Mouse (Mus musculus): Measurements from ENCODE around the gene Nsmce1.
A peak's percentile ranks its signal among the peaks of the same experiment; 100 is the strongest.

Gene Nsmce1

DNA sequence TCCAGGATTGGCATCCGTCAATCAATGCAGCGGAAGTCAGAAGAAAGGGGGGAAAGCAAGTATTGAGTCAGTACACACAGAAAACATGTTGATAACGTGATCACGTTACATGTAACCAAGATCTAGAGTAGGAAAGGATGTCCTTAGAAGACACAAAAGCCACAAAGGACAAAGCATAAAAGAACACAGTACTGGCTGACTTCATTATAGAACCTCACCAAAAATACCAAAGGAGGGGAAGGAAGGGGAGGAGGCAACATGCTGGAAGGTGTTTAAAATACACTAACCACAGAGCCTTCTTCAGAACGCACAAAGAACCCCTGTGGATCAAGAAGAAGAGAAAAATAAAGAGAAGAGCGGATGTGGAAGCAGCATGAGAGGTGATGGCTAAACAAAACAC is 2.7 kb downstream of the Nsmce1 start:
- DNase-seq: peak in 1 of 2 experiments; percentile 35

DNA sequence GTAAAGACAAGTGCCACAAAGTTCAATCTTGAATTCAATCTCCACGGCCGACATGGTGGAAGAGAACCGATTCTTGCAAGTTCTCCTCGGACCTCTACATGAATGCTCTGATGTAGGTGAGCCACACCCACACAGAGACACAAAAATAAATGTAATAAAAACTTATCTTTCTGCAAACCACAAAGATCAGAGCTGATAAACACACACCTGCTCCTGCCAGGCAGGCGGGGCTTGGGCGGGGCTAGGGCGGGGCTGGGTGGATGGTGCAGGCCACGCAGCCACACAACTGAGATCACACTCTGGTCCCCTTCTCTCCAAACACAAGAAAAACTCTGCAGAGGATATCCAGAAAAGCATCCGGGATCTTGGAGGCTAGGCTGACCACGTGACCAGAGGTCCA is 4.3 kb downstream of the Nsmce1 start:
- DNase-seq: peak in 1 of 2 experiments; percentile 28

DNA sequence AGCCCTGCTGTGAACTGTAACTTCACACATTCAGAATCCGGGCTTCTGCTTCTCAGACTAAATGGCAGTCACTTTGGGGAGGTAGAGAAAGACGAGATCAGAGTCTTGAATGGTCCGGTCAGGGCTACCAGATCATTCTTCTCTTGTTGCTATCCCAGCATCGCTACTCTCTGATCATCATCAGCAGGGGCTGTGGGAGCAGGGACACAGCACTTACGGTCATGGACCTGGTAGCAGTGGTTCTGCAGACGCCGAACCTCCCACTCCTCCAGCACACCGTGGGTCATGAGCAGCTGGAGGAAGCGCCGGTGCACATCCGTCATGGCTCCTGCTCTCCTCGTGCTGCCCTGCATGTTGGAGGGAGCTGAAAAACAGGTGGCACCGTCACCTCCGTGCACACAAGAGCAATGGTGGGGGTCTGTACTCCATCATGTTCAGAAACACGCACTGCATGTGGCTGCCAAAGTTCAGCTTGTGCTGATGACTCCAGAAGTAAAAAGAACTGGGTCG is 5.2 kb downstream of the Nsmce1 start:
- DNase-seq: peak in 1 of 2 experiments; percentile 28

DNA sequence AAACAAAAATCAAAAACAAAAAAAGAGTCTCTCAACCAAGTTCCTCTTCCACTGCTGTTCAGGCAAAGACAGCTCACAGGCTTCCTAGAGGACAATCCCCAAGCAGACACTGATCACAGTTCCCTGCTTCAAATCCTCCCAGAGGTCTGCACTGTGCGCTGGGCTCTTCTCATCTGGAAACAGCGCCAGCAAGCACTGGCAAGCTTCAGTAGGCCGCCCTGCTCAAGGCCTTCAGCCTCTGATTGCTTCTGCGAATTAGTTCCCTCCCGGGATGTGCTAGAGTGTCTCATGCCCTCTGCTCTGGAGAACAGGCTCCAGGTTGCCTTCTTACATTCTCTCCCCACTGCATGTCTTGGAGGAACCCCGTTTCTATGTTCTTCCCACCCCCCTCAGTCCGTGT is 6.6 kb downstream of the Nsmce1 start:
- no peak for DNase-seq

DNA sequence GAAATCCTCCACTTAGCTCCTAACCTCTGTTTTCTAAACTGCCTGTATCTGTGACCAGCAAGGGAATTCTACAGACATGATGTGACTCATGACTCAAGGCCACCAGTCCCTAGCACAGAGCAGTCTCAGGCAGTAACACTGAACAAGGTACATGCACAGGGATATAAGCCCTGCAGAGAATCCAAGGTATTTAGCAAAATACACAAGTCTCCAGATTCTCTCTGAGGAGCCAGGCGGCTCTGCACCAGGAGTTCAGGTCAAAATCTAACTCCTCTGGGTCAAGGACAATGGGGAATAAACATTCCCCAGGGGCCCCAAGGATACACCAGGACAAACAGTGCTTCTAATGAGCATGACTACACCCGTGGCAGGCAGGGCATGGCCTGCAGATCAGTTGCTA is 8.5 kb downstream of the Nsmce1 start:
- DNase-seq: no peak

DNA sequence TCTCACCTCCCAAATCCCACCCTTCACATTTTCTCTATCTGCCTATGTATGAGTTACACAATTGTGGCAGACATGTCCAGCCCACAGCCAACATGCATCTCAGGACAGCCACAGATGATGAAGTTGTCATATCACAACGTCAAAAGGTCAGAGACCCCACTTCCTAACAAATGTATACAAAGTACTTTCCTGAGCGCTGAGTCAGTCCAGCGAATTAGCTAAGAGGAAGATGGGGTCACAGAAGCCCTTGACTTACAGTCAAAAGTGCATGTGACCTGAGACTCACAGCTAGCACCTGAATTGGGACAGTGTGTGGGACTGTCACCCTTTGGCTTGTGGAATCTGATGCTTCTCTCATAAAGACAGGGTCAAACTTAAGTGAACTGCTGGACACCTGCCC is 9.1 kb downstream of the Nsmce1 start:
- no peak for DNase-seq

DNA sequence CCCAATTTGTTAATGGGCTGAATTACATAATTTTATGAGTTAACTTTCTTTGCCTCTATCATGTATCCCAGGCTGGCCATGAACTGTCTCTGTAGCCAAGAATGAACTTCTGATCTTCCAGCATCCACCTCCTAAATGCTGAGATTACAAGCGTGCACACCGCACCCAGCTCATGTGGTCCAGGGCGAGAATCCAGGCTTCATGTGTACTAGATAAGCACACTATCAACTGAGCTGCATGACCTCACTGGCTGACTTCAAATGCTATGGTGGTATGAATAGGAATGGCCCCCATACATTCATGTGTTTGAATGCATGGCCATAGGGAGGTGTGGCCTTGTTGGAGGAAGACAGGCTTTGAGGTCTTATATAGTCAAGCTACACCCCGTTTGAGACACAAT is 10.9 kb downstream of the Nsmce1 start:
- DNase-seq: no peak

DNA sequence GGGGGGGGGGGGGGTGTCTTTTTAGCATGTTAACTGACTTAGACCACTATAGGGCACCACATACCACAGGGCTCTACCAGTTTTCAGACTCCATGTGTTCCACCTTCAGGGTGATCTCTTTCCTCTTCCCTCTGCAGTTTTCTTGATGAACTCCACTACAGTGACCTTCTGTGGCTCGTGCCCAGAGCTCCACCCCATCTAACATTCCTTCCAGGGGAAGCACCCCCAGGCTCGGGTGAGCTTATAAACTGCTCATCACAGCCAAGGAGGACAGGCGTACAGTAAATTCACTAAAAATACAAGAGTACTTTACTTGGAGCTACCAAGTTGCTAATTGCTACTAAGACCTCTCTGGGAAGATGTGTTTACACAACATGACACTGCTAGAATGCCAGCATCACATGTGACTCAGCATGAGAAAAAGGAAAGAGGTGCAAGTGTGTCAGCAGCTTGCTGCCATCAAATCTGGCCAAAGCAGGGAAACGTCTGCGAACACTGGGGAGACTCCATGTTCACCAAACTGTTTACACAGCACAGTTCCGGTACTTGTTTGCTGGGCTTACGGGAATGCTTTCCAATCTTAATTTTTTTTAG is 12.9 kb downstream of the Nsmce1 start:
- no peak for DNase-seq

DNA sequence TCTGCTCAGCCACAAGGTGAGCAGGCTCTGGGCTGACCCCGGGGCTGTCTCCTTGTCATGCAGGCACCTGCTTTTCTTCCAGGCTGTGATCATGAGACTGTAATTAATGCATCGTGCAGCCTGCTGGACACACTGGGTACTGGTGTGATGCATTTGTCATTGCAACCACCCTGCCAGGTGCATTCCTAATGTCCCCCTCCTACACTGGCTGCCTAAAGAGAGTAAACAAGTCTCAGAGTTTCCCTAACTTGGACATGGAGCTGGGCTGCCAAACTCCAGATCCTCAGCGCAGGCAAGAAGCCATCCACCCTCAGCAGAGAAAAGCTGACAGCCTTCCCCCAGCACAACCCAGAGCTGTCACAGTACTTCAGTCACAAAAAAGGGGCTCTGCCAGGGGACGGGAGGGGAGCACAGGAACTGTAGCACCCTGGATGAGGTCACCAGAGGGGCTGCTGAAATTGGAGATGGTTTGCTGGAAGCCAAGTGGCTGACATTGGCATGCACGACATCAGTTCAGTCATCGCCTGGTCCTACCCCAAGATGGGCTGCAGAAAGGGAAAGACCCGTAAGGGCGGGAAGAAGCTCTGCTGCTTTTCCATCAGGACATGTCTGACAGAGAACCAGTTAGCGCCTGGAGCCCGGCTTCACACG is 15.7 kb downstream of the Nsmce1 start:
- DNase-seq: no peak

DNA sequence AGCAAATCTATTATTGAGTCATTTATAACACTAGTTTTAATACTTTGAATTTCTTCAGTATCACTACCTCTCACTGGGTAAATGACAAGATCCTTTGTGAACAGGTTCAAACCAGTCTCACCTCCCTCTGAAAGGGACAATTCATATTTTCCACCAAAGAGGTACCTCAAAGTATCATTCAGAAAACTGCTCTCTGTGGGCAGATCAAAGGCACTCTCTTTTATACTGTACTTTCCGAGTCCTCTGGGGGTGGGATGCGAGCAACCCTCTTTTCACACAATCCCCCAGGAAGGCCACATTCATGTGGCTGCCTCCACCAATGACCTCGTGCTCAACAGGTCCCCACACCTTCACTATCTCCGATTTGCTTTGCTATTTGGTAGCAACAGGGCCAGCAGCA is 16.9 kb downstream of the Nsmce1 start:
- no peak for DNase-seq

DNA sequence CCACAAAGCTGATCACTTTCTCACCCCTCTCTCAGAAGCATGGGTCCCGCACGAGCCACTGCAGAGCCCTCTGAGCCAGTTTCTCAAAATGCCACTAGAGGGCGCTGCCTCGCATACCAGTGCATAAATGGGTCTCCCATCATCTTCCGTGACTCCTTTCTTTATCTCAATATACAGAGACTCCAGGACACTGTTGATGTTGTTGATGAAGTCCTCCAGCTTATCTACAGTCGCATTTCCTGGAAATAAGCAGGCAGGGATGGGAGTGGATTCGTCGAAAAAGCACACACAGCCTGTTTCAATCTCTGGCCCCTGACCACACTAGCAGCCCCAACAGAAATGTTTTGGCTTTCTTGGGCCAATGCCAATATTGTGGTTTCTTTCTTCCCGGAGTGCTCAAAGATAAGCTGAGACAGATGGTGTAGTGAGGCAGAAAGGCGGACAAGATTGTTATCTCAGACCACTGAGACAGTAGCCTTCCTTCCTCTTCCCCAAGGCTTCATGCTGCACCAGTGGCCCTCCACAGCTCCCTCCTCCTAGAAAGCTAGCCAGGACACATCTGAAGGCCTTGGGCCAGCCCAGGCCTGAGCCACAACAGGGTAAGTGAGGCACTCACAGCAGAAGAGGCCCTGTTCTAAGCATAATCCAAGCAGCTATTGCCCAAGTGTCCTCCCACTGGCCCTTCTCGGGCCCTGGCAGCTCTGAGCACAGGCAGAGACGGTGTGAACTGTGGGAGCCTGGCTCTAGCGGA is 19.2 kb downstream of the Nsmce1 start:
- peak; percentile 66 to 78 for DNase-seq

DNA sequence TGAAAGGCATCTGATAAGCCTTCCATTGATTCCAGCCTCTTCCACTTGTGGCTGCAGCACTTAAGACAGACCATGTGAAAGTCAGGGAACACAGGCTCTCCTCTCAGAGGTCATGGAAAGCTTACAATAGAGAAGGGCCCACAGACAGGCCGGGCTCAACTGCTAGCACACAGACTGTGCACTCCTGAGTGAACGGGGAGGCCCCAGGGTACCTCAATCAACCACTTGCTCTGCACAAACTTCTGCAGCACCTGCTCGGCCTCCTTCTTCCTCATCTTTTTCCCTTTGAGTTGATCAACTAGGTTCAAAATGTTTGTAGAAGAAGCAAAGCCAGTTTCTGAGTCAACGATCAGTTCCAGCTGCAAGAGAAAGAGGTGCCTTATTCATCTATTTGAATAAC is 20.5 kb downstream of the Nsmce1 start:
- peak in 1 of 2 experiments; percentile 25 for DNase-seq

DNA sequence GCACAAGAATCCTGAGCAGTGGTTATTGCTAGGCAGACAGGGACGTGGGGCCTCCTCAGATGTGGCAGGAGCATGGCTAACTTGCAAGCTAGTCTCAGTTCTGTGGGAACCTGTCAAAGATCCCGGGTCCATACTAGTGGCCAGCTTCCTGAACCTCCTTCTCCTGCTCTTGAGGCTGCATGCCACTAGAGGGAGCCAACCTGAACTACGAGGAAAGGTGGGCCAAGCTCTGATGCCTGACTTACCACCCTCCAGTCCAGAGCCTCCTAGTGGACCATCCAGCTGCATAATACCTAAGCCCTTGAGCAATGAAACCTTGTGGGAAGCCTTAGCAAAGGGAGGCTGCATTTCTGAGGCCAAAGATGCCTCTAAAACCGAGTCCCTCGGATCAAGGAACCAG is 21.5 kb downstream of the Nsmce1 start:
- peak in 1 of 2 experiments; percentile 63 for DNase-seq

DNA sequence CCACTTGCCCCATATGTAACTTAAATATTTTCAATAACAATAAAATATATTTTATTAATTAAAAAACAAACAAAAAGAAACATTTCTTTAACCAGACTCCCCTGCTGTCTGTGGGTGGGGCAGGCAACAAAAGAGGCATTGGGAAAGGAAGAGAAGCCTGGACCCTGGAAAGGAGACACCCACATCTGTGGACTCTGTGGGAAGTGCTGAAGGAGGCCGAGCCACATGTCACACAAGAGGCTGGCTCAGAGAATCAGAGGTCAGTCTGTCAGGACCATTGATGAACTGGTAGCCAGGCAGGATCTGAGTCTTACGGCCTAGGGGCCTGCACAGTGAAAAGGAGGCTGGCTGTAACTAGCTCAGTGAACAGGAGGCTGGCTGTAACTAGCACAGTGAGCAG is 29.2 kb downstream of the Nsmce1 start:
- DNase-seq: peak in 1 of 2 experiments; percentile 1

DNA sequence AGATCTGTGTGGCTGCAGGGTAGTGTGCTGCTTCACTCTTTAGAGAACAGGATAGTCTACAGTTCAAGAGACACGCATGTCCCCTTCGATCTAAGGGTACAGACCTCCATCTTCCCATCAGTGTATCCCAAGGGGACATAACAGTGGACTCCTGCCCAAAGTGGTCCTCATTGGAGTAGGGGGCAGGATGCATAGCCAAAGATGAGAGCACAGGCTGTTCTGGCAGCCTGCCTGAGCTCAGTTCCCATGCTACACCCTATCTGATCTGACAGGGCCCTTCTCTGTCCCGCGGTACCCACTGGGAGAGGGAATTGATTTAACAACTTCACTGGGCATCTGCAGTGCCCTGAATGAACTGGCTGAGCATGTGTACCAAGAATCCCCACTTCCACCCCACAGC is 37.7 kb downstream of the Nsmce1 start:
- no peak for DNase-seq

DNA sequence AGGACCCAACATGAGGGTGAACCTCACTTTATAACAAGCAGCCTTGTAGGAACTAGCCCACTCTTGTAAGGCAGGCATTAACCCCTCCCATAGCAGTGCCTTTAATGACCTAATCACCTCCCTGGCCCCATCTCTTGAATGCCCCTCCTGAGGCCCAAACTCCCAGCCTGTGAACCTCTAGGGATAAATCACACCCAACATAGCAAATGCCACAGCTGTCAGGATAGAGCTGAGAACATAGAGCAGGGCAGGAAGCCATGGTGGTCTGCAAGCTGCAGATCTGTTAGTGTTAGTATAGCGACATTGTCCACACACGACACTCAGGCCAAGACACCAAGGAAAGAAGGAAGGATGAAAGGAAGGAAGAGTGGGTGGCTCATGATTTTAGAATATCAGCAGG is 40.3 kb downstream of the Nsmce1 start:
- no peak for DNase-seq

DNA sequence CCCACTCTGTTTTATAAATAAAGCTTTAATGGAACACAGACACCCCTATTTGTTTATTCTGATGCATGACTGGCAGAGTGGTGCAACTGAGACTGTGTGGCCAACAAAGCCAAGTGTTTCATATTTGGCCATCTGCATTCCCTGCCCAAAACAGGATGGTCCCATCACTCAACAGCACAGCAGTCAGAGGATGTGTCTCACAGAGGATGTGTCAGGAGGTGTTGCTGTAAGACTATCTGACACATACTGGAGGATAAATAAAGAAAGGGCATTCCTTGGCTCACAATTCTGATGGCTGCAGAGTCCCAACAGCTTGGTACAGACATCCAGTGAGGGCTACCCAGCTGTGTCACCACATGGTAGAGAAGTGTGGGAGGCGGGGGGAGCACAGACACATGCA is 40.7 kb downstream of the Nsmce1 start:
- no peak for DNase-seq

DNA sequence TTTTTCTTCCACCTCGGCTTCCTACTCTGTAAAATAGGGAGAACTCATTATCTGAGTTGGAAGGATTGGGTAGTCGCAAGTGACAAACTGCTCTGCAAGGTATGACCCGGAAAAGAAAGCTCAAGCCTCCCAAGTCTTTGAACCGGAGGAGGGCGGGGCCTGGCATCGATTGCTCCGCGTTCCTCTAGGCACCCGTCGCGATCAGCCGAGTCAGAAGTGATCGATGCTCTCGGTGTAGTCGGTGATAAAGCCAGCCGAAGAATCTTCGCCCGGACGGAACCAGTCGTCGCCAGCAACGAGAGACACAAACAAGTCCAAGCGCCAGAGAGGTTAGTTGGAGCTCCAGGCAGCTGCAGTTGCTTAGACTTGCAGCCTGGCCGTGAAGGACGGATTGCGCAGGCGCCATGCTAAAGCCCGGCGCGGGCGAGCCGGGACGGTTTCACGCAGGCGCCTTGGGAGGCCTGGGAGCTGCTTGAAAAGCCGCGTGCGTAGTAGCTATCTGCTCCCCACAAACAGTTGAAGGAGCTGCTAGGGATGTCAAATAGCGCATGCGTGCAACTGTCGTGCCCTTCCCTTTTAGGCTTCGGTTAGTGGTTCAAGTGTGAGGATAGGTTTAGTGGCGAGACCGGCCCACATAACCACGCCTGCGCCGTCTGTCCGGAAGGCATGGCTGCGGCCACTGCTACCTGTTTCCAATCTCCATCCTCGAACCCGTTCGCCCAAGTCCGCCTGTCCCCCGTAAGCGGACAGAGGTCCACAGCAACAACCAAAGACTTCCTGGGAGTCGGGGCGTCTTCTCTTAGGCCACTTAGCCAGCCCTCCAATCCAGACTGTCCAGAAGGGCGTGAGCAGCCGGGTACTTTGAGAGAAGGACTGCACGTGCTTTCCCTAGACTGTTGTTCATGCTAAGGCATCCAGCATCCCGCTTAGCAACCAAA is 46.7 kb downstream of the Nsmce1 start, which contains the start of gene Kdm8:
Kdm8 (plus strand) TSS at position 213 of the 938 bp plus-strand sequence.
- DNase-seq: peak; percentile 87 to 90

DNA sequence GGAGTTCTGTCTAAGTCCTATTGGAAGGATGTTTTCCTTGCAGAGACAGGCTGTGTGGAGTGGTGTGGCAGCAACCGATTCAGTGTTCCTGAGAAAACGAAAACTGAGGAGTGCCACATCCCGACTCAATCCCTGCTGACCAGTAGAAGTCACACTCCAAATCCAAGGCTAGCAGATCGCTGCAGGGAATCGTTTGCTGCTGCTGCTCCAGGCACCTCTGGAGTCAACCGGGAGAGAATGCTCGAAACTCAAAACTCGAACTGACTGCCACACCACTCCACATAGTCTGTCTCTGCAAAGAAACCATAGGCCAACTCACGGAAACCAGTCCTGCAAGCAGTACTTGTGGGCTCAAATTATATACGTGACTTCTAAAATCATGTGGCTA is 47.3 kb downstream of the Nsmce1 start:
- no peak for DNase-seq

DNA sequence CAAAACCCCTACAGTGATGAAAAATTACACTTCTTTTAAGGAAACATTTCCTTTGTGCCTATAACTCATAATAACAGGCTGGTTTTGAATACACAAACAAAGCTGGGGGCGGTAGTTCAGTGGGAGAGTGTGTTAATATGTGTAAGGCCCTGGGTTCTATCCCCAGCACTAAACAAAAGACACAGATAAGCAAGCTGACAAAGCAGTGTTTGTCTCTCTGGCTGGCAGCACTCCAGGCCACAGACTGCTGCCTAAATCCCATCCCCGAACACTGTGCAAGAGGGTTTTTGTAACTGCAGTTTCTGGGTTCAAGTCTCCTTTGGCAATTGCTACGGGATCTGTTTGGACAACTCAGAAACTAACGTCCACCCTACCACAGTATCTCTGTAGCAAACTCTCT is 49.1 kb downstream of the Nsmce1 start:
- no peak for DNase-seq

DNA sequence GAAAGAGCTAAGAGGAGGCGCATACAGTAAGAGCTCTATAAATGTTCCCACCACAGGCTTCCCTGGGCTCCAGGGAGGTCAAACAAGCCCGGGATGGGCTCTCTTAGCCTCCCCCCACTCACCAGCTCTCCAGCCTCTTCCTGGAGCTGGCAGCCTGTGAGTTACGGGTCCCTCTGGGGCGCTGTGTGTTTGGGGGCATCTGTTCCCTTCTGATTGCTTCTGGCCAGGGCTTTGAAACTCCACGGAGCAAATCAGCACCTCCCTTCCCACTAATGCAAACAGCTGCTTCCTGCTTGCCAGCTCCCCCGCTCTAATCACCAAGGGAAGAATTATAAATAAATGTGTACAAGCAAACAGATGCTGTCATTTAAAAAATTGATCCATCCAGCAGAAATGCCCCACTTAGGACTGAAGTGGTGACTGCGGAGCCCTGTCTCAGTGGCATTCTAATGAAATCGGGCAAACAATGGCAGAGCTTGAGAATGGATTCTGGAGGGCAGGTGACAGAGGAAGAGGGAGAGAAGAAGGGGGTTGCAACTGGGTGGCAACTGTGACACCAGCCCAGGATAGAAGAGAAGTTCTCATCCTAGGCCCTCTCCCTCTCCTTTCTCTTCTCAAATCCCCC is 56.6 kb downstream of the Nsmce1 start:
- no peak for DNase-seq

DNA sequence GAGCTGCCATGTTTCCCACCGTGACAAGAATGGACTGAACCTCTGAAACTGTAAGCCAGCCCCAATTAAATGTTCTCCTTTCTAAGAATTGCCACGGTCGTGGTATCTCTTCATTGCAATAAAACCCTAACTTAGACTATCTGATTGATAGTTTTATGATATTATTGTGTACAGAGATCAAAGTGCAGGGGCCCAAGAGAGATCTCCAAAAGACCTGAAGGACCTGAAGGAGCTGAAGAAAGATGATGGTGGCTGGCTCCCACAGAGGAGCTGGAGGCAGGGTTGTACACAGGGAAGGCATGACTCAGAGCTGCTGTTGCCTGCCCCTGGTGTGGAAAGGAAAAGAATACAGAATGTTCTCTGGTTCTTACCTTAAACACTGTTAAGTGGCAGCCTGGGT is 57.5 kb downstream of the Nsmce1 start:
- no peak for DNase-seq

Measured in thymus, adult 18-20 months (tissue).